Mouse (Mus musculus): ENCODE measurements around the gene 9130230L23Rik. TPM values are rescaled to one million over a fixed set of nuclear protein-coding genes. Genes with fewer than 3 reads are reported as not detected.
"Not testable (repeated sequence)": the region's sequence is repeated elsewhere in the genome, so short reads cannot be mapped to it uniquely, and the experiment has no call there.

Gene 9130230L23Rik
- total RNA-seq, 1 experiment from 2014 or later = 0.41 TPM

GRCm38 (mm10) chr5:66008245-66008967 is 4.3 kb upstream of the 9130230L23Rik start:
- ATAC-seq (replicated peaks; ENCODE audit: low read depth, poor library complexity, severe bottlenecking) = no peak

DNA sequence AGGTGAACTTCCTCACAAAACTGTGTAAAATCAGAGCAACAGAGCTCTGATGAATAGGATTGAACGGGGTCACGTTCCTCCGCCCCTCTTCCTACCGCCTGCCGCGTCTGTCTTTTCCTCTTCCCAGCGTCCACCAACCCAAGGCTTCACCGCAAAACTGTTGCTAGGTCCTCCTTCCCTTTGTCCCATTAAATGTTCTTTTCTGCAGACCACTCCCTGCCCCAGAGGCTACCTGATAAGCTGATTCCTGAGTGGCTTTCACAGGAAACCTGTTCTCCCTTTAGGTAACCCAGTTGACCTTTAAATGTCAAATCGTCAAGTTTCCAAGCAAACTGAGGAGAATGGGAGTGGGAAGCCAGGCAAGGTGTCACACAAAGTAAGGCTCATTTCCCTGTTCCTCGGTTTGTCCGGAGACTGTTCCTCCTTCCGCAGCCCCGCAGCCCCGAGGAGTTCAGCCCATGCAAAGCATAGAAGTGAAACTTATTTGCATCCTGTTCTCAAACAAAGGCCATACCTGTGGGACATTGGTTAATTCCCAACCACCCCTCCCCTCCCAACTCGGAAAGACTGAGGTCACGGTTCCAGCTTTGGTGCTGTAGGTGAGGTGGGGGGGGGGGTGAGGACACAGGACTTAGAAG is 1.1 kb upstream of the 9130230L23Rik start:
- 0 out of 2 replicates have a peak, but pooled peaks have one; percentile 14 for ATAC-seq (replicated peaks; ENCODE audit: low read depth, poor library complexity, severe bottlenecking)

DNA sequence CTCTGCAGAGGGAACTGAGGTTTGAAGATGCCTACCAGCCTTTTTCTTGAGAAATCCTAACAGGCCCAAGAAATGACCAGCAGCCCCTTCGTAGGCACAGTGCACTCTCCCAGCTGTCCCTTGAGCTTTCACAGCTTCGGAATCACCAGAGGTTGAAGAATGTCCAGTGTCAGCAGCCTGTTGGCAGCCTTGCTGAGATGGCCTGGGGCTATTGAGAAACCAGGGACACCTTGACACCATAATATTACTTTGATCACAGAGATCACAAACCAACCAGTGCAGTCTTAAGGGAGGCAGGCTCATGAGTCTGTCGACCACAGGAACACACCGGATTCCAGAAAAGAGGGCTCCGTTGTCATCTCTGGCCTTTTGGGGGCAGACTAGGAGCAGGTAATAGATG is 2.9 kb downstream of the 9130230L23Rik start:
- ATAC-seq (replicated peaks; ENCODE audit: low read depth, poor library complexity, severe bottlenecking) = no peak

DNA sequence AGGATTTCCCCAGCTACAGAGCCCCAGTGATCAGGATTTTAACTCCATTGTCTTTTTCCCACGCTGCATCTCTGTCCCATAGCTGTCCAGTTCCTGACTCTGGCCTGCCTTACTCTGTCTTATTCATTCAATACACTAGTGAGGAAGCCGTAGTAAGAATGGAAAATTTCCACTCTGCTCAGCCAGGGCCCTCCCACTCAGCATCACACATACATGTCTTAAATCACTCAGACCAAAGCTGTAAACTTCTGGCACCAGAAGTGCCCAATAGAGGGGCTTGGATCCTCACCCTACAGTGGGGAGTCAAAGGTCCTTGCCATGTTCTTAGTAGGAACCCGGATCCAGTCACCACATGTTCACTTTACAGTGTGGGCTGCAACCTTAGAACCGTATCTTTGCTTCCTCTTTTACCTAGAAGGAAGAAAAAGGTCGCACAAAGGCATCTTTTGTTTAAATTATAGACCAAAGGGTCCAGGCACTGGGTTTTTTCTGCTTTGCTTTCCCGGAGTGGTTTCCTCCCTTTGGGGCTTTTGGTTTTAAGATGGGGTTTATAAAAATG is 3.4 kb downstream of the 9130230L23Rik start:
- peak; percentile 45 for ATAC-seq (replicated peaks; ENCODE audit: low read depth, poor library complexity, severe bottlenecking)

- no peak for ATAC-seq (replicated peaks; ENCODE audit: low read depth, poor library complexity, severe bottlenecking)
These were observed 4.0 kb downstream of the 9130230L23Rik start for GRCm38 (mm10) chr5:66000074-66000473.

- no peak for ATAC-seq (replicated peaks; ENCODE audit: low read depth, poor library complexity, severe bottlenecking)
These were observed 5.0 kb downstream of the 9130230L23Rik start for GRCm38 (mm10) chr5:65999106-65999505.

DNA sequence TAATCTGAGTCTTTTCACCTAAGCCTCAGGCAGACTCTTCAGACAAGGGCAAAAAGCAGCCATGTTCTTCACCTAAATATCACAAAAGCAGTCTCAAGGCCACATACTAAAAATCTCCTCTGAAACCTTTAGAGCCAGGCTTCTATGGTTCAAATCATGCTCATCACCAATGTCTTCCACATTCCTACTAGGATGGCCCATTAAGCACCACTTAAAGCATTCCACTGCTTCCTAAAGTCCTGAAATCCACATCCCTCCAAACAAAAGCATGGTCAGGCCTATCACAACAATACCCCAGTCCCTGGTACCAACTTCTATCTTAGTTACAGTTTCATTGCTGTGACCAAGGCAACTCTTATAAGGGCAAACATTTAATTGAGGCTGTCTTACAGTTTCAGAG is 6.3 kb downstream of the 9130230L23Rik start:
- ATAC-seq (replicated peaks; ENCODE audit: low read depth, poor library complexity, severe bottlenecking) = no peak

GRCm38 (mm10) chr5:65994643-65995042 is 9.4 kb downstream of the 9130230L23Rik start:
- no peak for ATAC-seq (replicated peaks; ENCODE audit: low read depth, poor library complexity, severe bottlenecking)

DNA sequence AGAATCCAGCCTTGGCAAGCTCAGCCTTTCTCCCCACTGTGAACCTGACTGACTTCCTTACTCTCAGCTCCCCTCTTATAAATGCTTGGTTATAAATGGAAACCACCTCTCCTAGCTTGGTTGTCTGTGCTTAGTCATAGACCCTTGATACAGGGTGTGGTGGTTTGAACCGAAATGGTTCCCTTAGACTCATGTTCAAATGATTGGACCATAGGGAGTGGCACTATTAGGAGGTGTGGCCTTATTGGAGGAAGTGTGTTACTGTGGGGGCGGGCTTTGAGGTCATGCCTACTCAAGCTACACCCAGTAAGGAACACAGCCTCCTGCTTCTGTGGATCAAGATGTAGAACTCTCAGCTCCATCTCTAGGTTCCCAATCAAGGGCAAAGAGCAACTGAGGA is 12.9 kb downstream of the 9130230L23Rik start:
- ATAC-seq (replicated peaks; ENCODE audit: low read depth, poor library complexity, severe bottlenecking) = peak; percentile 70

GRCm38 (mm10) chr5:65987004-65987403 is 17.1 kb downstream of the 9130230L23Rik start:
- not testable (repeated sequence) for ATAC-seq (replicated peaks; ENCODE audit: low read depth, poor library complexity, severe bottlenecking)

DNA sequence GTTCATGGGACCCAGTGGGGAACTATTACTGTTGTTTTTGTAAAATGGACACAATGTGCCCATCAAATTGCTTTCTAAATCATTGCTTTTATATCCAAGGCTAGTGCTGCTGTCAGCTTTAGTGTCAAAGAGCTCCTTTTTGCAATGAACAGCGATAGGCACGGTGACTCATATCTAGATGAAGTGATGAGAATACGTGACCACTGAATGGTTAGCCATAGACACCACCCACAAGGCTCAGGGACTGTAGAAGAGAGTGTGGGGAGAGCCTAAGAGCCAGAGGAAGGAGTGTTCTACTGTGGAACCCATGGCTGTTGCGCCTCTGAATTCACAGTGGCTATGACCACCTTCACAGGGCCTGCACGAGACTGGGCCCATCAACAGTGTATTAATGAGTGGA is 17.7 kb downstream of the 9130230L23Rik start:
- no peak for ATAC-seq (replicated peaks; ENCODE audit: low read depth, poor library complexity, severe bottlenecking)

DNA sequence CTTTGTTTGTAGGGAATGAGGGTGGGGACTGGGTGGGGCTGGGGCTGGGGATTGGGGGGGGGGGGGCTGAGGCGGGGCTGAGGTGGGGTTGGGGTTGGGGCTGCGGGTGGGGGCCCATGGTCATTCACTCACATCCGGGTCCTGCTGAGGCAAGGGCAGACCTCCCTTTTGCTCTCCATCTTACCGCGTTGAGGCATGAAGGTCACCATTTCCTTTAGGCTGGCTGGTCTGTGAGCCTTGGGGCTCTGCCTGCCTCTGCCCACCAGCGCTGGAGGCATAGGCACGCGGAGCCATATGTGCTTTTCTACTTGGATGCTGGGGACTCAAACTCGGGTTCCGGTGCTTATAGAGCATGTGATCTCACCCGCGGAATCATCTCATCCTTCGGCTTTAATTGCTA is 28.4 kb downstream of the 9130230L23Rik start:
- no peak for ATAC-seq (replicated peaks; ENCODE audit: low read depth, poor library complexity, severe bottlenecking)

- ATAC-seq (replicated peaks; ENCODE audit: low read depth, poor library complexity, severe bottlenecking) = no peak
These were observed 30.9 kb downstream of the 9130230L23Rik start for GRCm38 (mm10) chr5:65973189-65973588.

- no peak for ATAC-seq (replicated peaks; ENCODE audit: low read depth, poor library complexity, severe bottlenecking)
These were observed 36.1 kb downstream of the 9130230L23Rik start for GRCm38 (mm10) chr5:65968004-65968403.

- ATAC-seq (replicated peaks; ENCODE audit: low read depth, poor library complexity, severe bottlenecking) = no peak
These were observed 37.0 kb downstream of the 9130230L23Rik start for GRCm38 (mm10) chr5:65967091-65967490.

DNA sequence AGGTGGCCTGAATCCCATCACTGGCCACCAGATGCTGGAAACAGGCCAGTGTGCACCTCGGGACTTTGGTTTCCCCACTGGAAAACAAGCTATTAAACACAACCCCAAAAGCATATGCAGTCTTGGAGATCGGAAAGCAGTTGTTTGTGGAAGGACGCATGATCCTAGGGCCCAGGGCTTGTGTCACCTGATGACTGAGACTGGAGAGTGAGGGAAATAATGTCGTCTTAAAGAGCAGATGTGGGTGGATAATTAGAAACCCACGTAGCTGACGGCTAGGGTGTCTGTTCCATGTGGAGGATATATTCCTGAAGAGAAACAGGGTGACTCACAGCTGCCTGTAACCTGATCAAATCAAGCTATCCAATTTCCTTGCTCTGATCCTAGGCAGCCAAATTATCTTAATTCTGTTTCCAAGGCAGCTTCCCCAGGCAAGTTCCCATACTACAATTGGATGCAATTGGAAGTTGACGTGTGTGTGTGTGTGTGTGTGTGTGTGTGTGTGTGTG is 38.3 kb downstream of the 9130230L23Rik start:
- no peak for ATAC-seq (replicated peaks; ENCODE audit: low read depth, poor library complexity, severe bottlenecking)

DNA sequence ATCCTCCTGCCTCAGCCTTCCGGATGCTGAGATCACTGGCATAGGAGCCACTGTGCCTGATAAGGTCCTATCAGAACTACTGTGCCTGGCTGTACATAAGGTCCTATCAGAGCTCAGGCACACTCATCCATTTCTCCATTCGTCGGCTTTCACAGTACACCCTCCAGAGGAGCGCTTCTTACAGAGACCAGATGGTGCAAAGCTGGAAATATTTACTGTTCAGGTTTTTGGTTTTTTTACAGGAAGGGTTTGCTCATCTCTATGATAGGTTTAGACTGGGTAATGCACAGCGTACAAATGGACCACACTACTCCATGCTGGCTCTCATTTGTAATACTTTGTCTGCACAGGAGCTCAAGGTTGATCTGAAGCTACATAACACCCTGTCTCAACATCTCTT is 40.8 kb downstream of the 9130230L23Rik start:
- ATAC-seq (replicated peaks; ENCODE audit: low read depth, poor library complexity, severe bottlenecking) = no peak

- ATAC-seq (replicated peaks; ENCODE audit: low read depth, poor library complexity, severe bottlenecking) = no peak
These were observed 43.5 kb downstream of the 9130230L23Rik start for GRCm38 (mm10) chr5:65960597-65960950.

DNA sequence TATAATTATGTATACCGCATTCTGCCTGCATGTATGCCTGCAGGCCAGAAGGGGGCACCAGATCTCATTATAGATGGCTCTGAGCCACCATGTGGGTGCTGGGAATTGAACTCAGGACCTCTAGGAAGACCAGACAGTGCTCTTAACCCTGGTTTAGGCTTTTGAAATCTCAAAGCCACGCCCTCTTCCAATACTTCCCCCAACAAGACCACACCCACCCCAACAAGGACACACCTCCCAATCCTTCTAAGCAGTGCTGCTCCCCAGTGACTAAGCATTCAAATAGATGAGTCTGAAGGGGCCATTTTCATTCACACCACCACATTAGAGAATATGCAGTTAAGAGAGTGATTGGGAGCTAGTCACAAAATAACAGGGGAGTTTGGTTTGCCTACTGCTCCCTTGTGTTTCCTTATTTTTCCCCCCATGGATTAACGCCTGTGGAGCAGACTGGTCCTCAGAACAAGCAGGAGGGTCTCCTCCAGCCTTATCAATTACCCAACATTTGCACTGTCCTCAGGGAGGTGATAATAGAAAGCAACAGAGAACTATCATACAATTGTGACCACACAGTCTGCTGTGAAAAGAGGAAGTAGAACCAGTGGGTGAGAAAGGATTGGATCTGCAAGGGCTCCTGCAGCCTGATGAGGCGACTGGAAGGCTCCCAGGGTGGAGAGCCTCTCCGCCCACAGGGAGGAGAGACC is 44.0 kb downstream of the 9130230L23Rik start:
- peak; percentile 75 for ATAC-seq (replicated peaks; ENCODE audit: low read depth, poor library complexity, severe bottlenecking)

DNA sequence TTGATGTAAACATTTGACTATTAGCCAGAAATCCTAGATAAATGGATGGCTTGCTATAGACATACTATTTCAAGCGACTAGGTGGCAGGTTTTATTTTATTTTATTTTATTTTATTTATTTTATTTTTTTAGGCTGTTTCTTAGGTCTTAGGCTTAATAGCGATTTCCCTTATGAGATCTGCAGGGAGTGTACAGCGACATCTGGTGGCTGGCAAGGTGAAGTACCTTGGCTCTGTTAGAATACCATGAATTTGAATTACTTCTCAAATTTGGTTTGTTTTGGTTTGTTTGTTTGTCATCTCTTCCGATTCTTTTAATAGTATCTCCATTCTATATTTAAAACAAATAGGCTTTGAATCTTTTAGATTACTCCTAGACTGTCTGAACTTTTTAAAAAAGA is 45.5 kb downstream of the 9130230L23Rik start:
- ATAC-seq (replicated peaks; ENCODE audit: low read depth, poor library complexity, severe bottlenecking) = no peak

All from common myeloid progenitor, adult 5-6 weeks (primary cell).